Mouse (Mus musculus) forebrain, embryonic 13.5 days (tissue): ENCODE data around the gene Cacng3. TPM values are rescaled to one million over a fixed set of nuclear protein-coding genes. Genes with fewer than 3 reads are reported as not detected.

Experiments
- ATAC-seq: fragments of 200-750 bp; cut with Nextera tagmentation; 2 replicates; pipeline ENCODE4 v1.8.0; 2017
- H3K27ac ChIP-seq: fragments of 300-500 bp; sonication (generic); 2 replicates; pipeline ENCODE4 v1.5.1; 2015; ENCODE audit warnings: inconsistent platforms, mild to moderate bottlenecking, moderate library complexity
- H3K27me3 ChIP-seq: fragments of 300-500 bp; sonication (generic); 2 replicates; pipeline ENCODE4 v1.6.1; 2015; ENCODE audit warnings: mild to moderate bottlenecking, inconsistent platforms
- H3K36me3 ChIP-seq: fragments of 300-500 bp; sonication (generic); 2 replicates; pipeline ENCODE4 v1.6.1; 2015; ENCODE audit warnings: mild to moderate bottlenecking, inconsistent platforms; ENCODE audit not compliant: poor library complexity, severe bottlenecking
- H3K4me1 ChIP-seq: fragments of 300-500 bp; sonication (generic); 2 replicates; pipeline ENCODE4 v1.6.1; 2015; ENCODE audit warnings: inconsistent platforms
- H3K4me2 ChIP-seq: fragments of 300-500 bp; sonication (generic); 2 replicates; pipeline ENCODE4 v1.6.1; 2015; ENCODE audit warnings: inconsistent platforms, mild to moderate bottlenecking, moderate library complexity
- H3K4me3 ChIP-seq: fragments of 300-500 bp; sonication (generic); 2 replicates; pipeline ENCODE4 v1.5.1; 2015; ENCODE audit warnings: mild to moderate bottlenecking, inconsistent platforms
- H3K9ac ChIP-seq: fragments of 300-500 bp; sonication (generic); 2 replicates; pipeline ENCODE4 v1.6.1; 2015; ENCODE audit warnings: mild to moderate bottlenecking, inconsistent platforms
- H3K9me3 ChIP-seq: fragments of 300-500 bp; sonication (generic); replicated peaks from 2 replicates; pipeline ENCODE4 v1.6.1; 2016; ENCODE audit warnings: inconsistent platforms
- WGBS: fragments of 180-500 bp; shearing (Covaris S2); methylation state at CpG from one replicate; pipeline ENCODE4 v1.1.7; 2015; 5-methylcytosine and 5-hydroxymethylcytosine counted together
- polyA plus RNA-seq: library from polyadenylated mRNA; unstranded; fragments of >200 nt; fragmentation: Nextera tagmentation; extraction: Ambion mirVana; gene quantifications from 2 replicates; pipeline ENCODE4 v1.2.1, GENCODE M21; 2015

The Cacng3 gene
- polyA plus RNA-seq, 1 experiment from 2014 or later = 3.4 TPM

GRCm38 (mm10) chr7:122793655-122794346 is 123.5 kb downstream of the Cacng3 start:
- Histone ChIP-seq H3K4me1 (no peaks in the 10 kb centered on the region), H3K4me3 (no peak overlapping the region), H3K27me3 (no peaks in the 10 kb centered on the region), H3K36me3 (no peaks in the 10 kb centered on the region), H3K9me3 (no peaks in the 10 kb centered on the region), H3K27ac (no peak overlapping the region), H3K9ac (no peak overlapping the region), H3K4me2 (no peak overlapping the region)
- ATAC-seq = peak; percentile 69
- 19% methylated on average over 6 of the region's 6 CpGs for WGBS

GRCm38 (mm10) chr7:122795140-122795539 is 124.8 kb downstream of the Cacng3 start:
- 96% methylated on average over 6 of the region's 6 CpGs for WGBS
- Histone ChIP-seq H3K36me3 (no peaks in the 10 kb centered on the region), H3K9ac (no peak overlapping the region), H3K4me3 (no peak overlapping the region), H3K27me3 (no peaks in the 10 kb centered on the region), H3K27ac (no peak overlapping the region), H3K4me2 (no peak overlapping the region), H3K4me1 (no peaks in the 10 kb centered on the region), H3K9me3 (no peaks in the 10 kb centered on the region)
- no peak for ATAC-seq

- no peaks in the 10 kb centered on the region for H3K9me3 ChIP-seq
- no peak overlapping the region for H3K9ac ChIP-seq
- H3K36me3 ChIP-seq = no peaks in the 10 kb centered on the region
- no peak overlapping the region for H3K4me2 ChIP-seq
- ATAC-seq = no peak
- H3K4me1 ChIP-seq = peaks cover 15% of the 10 kb centered on the region
- H3K4me3 ChIP-seq = no peak overlapping the region
- 67% methylated on average over 2 of the region's 2 CpGs for WGBS
- no peaks in the 10 kb centered on the region for H3K27me3 ChIP-seq
- no peak overlapping the region for H3K27ac ChIP-seq
These were observed 130.5 kb downstream of the Cacng3 start for GRCm38 (mm10) chr7:122800821-122801220.

GRCm38 (mm10) chr7:122803839-122804496 is 133.7 kb downstream of the Cacng3 start:
- WGBS = 63% methylated on average over 9 of the region's 9 CpGs
- H3K27ac ChIP-seq = no peak overlapping the region; the same call in 1 of the 2 replicates
- ATAC-seq = 0 out of 2 replicates have a peak, but pooled peaks have one; percentile 27

GRCm38 (mm10) chr7:122806531-122806930 is 136.2 kb downstream of the Cacng3 start:
- no peak overlapping the region for H3K4me2 ChIP-seq
- no peaks in the 10 kb centered on the region for H3K36me3 ChIP-seq
- peaks cover 12% of the 10 kb centered on the region for H3K4me1 ChIP-seq
- H3K9me3 ChIP-seq = no peaks in the 10 kb centered on the region
- no peak for ATAC-seq
- H3K27me3 ChIP-seq = no peaks in the 10 kb centered on the region
- H3K27ac ChIP-seq = no peak overlapping the region
- no peak overlapping the region for H3K9ac ChIP-seq
- WGBS = 78% methylated on average over 5 of the region's 5 CpGs
- no peak overlapping the region for H3K4me3 ChIP-seq

More at GRCm38 (mm10) chr7:122803839-122804496, 133.7 kb downstream of the Cacng3 start:
- Histone ChIP-seq H3K36me3 (no peaks in the 10 kb centered on the region), H3K27me3 (no peaks in the 10 kb centered on the region), H3K9ac (no peak overlapping the region), H3K4me1 (peaks cover 15% of the 10 kb centered on the region), H3K4me3 (no peak overlapping the region), H3K9me3 (no peaks in the 10 kb centered on the region), H3K4me2 (no peak overlapping the region)

- no peak for ATAC-seq
- Histone ChIP-seq H3K27me3 (no peaks in the 10 kb centered on the region), H3K4me2 (no peak overlapping the region), H3K9ac (no peak overlapping the region), H3K4me1 (no peaks in the 10 kb centered on the region), H3K9me3 (no peaks in the 10 kb centered on the region), H3K4me3 (no peak overlapping the region), H3K36me3 (no peaks in the 10 kb centered on the region), H3K27ac (no peak overlapping the region)
- 59% methylated on average over 1 of the region's 1 CpGs for WGBS
These were observed 143.4 kb downstream of the Cacng3 start for GRCm38 (mm10) chr7:122813724-122814123.

GRCm38 (mm10) chr7:122817565-122817964 is 147.3 kb downstream of the Cacng3 start:
- H3K27ac ChIP-seq = no peak overlapping the region
- H3K9ac ChIP-seq = no peak overlapping the region
- H3K27me3 ChIP-seq = no peaks in the 10 kb centered on the region
- H3K4me1 ChIP-seq = no peaks in the 10 kb centered on the region
- no peak overlapping the region for H3K4me2 ChIP-seq
- no peaks in the 10 kb centered on the region for H3K36me3 ChIP-seq
- no peaks in the 10 kb centered on the region for H3K9me3 ChIP-seq
- ATAC-seq = no peak
- 89% methylated on average over 7 of the region's 7 CpGs for WGBS
- H3K4me3 ChIP-seq = no peak overlapping the region
